Mouse (Mus musculus) thymus, adult 2 months (tissue): ENCODE measurements around the gene Hspb8. TPM values are rescaled to one million over a fixed set of nuclear protein-coding genes. Genes with fewer than 3 reads are reported as not detected.

ENCODE experiments used
- DNase-seq: peaks from one replicate; pipeline ENCODE4 v3.0.0; 2021
- H3K27ac ChIP-seq: fragments of 200-500 bp; 2 replicates; pipeline ENCODE4 v1.5.1; 2012; ENCODE audit warnings: low read length, control low read depth; ENCODE audit not compliant: control insufficient read depth, insufficient read depth
- H3K27me3 ChIP-seq: fragments of 200-500 bp; 2 replicates; pipeline ENCODE4 v1.6.1; 2012; ENCODE audit warnings: mild to moderate bottlenecking, low read length, moderate library complexity, mixed read lengths; ENCODE audit not compliant: control insufficient read depth, insufficient read depth
- H3K36me3 ChIP-seq: fragments of 200-500 bp; 2 replicates; pipeline ENCODE4 v1.6.1; 2012; ENCODE audit warnings: mild to moderate bottlenecking, low read length, moderate library complexity; ENCODE audit not compliant: control insufficient read depth, insufficient read depth
- H3K4me1 ChIP-seq: fragments of 200-500 bp; replicated peaks from 2 replicates; pipeline ENCODE4 v1.6.1; 2012; ENCODE audit warnings: low read length; ENCODE audit not compliant: control insufficient read depth, insufficient read depth
- H3K4me3 ChIP-seq: fragments of 200-500 bp; 2 replicates; pipeline ENCODE4 v1.5.1; 2012; ENCODE audit warnings: mild to moderate bottlenecking, low read length, control low read depth, moderate library complexity; ENCODE audit not compliant: control insufficient read depth, insufficient read depth
- CTCF ChIP-seq: fragments of 200-500 bp; IDR thresholded peaks from 2 replicates; pipeline ENCODE4 v1.5.1; 2012; ENCODE audit warnings: mild to moderate bottlenecking, control low read depth, low read length, moderate library complexity, borderline replicate concordance; ENCODE audit not compliant: control insufficient read depth, poor library complexity, insufficient read depth; ENCODE audit errors: extremely low read depth
- POLR2A ChIP-seq: fragments of 200-500 bp; IDR thresholded peaks from 2 replicates; pipeline ENCODE4 v1.6.1; 2012; ENCODE audit warnings: mild to moderate bottlenecking, low read length, control low read depth, moderate library complexity; ENCODE audit not compliant: control insufficient read depth, poor library complexity, insufficient read depth; ENCODE audit errors: extremely low read depth
- WGBS: fragments of 180-500 bp; shearing (Covaris S2); methylation state at CpG from one replicate; pipeline ENCODE4 v1.1.7; 2018; 5-methylcytosine and 5-hydroxymethylcytosine counted together
- polyA plus RNA-seq: library from polyadenylated mRNA; depleted of rRNA; stranded (reverse); fragments of >200 nt; gene quantifications from 2 replicates; pipeline ENCODE4 v1.2.3, GENCODE M21; 2012

Gene Hspb8
- polyA plus RNA-seq, 1 experiment, result 48.9 TPM

- WGBS, result 39% methylated on average over 6 of the region's 6 CpGs
- H3K27ac ChIP-seq, result no peak overlapping the region
- H3K4me3 ChIP-seq, result no peak overlapping the region
- TF ChIP-seq POLR2A (no peak), CTCF (no peak)
- no peaks in the 10 kb centered on the region for H3K36me3 ChIP-seq
- DNase-seq, result no peak
- no peaks in the 10 kb centered on the region for H3K27me3 ChIP-seq
- H3K4me1 ChIP-seq, result no peaks in the 10 kb centered on the region
These were observed 14.7 kb downstream of the Hspb8 start for GRCm38 (mm10) chr5:116407936-116408335.

- H3K36me3 ChIP-seq, result no peaks in the 10 kb centered on the region
- TF ChIP-seq POLR2A, result no peak
- TF ChIP-seq CTCF, result no peak
- 27% methylated on average over 4 of the region's 4 CpGs for WGBS
- H3K4me3 ChIP-seq, result no peak overlapping the region
- no peaks in the 10 kb centered on the region for H3K27me3 ChIP-seq
- no peaks in the 10 kb centered on the region for H3K4me1 ChIP-seq
- no peak for DNase-seq
- H3K27ac ChIP-seq, result no peak overlapping the region
These were observed 15.3 kb downstream of the Hspb8 start for GRCm38 (mm10) chr5:116407321-116407720.

GRCm38 (mm10) chr5:116406507-116406906 lies 16.2 kb downstream of the Hspb8 start:
- H3K27ac ChIP-seq, result no peak overlapping the region
- DNase-seq, result no peak
- H3K4me1 ChIP-seq, result no peaks in the 10 kb centered on the region
- no peaks in the 10 kb centered on the region for H3K36me3 ChIP-seq
- TF ChIP-seq POLR2A (no peak), CTCF (no peak)
- H3K27me3 ChIP-seq, result no peaks in the 10 kb centered on the region
- H3K4me3 ChIP-seq, result no peak overlapping the region
- WGBS, result 74% methylated on average over 3 of the region's 3 CpGs

- Histone ChIP-seq H3K27ac (no peak overlapping the region), H3K36me3 (no peaks in the 10 kb centered on the region), H3K27me3 (no peaks in the 10 kb centered on the region), H3K4me3 (no peak overlapping the region), H3K4me1 (no peaks in the 10 kb centered on the region)
- DNase-seq, result no peak
- 98% methylated on average over 1 of the region's 1 CpGs for WGBS
- TF ChIP-seq CTCF (no peak), POLR2A (no peak)
These were observed 16.7 kb downstream of the Hspb8 start for GRCm38 (mm10) chr5:116405934-116406333.

GRCm38 (mm10) chr5:116404063-116404462 lies 18.6 kb downstream of the Hspb8 start:
- Histone ChIP-seq H3K27me3 (no peaks in the 10 kb centered on the region), H3K4me3 (no peak overlapping the region), H3K27ac (no peak overlapping the region), H3K4me1 (no peaks in the 10 kb centered on the region), H3K36me3 (no peaks in the 10 kb centered on the region)
- no peak for TF ChIP-seq CTCF
- no peak for TF ChIP-seq POLR2A
- 86% methylated on average over 2 of the region's 2 CpGs for whole genome bisulfite sequencing
- no peak for DNase-seq

GRCm38 (mm10) chr5:116400801-116401200 lies 21.9 kb downstream of the Hspb8 start:
- TF ChIP-seq CTCF, result no peak
- no peak for TF ChIP-seq POLR2A
- Histone ChIP-seq H3K27ac (no peak overlapping the region), H3K4me1 (no peaks in the 10 kb centered on the region), H3K36me3 (no peaks in the 10 kb centered on the region), H3K27me3 (no peaks in the 10 kb centered on the region), H3K4me3 (no peak overlapping the region)
- DNase-seq, result no peak
- WGBS, result 91% methylated on average over 3 of the region's 3 CpGs
